Mouse (Mus musculus) stomach, postnatal 0 days (tissue): ENCODE data around the gene Dpm2.

Experiments used
- CTCF ChIP-seq: IDR thresholded peaks from 2 replicates; pipeline ENCODE4 v1.5.1; 2016; ENCODE audit warnings: antibody characterized with exemption, low read depth, mild to moderate bottlenecking, moderate library complexity
- EP300 ChIP-seq: optimal IDR thresholded peaks from 2 replicates; pipeline ENCODE3; 2016; ENCODE audit warnings: antibody characterized with exemption

- TF ChIP-seq CTCF = no peak
- no peak for TF ChIP-seq EP300
These were observed 42.3 kb upstream of the Dpm2 start for GRCm38 (mm10) chr2:32528326-32528725.
